Mouse (Mus musculus) mouse embryonic stem cell (cell line): Measurements from ENCODE around the gene Nr4a3.

Experiments used
- in situ Hi-C, 2 experiments: fragments of 300-500 bp; cut with MboI; formaldehyde crosslinking; loops; 1 replicate in 1 of 2; 3 replicates in 1 of 2; pipeline ENCODE4 v1.14.3; 2019 to 2020; ENCODE audit warnings: low sequenced_read_pairs in 2 of 2, low pct_unique_long_range_greater_than_20kb in 1 of 2, mixed read lengths in 1 of 2; ENCODE audit not compliant: unreplicated experiment in 1 of 2

Gene Nr4a3

GRCm38 (mm10) chr4:48047766-48048371, 2.9 kb downstream of the Nr4a3 start:
- in situ Hi-C loops, result no loop called here

GRCm38 (mm10) chr4:48048456-48049315, 3.7 kb downstream of the Nr4a3 start:
- in situ Hi-C loops, result no loop called here

- in situ Hi-C loops, result no loop called here
These were observed 5.1 kb downstream of the Nr4a3 start for GRCm38 (mm10) chr4:48050020-48050419.

GRCm38 (mm10) chr4:48050442-48050841, 5.5 kb downstream of the Nr4a3 start:
- in situ Hi-C loops, result no loop called here

GRCm38 (mm10) chr4:48051086-48051673, 6.2 kb downstream of the Nr4a3 start:
- in situ Hi-C loops, result no loop called here

GRCm38 (mm10) chr4:48051674-48052121, 6.7 kb downstream of the Nr4a3 start:
- in situ Hi-C loops, result no loop called here

- in situ Hi-C loops, result no loop called here
These were observed 16.8 kb downstream of the Nr4a3 start for GRCm38 (mm10) chr4:48061716-48062115.

GRCm38 (mm10) chr4:48064311-48064710, 19.4 kb downstream of the Nr4a3 start:
- in situ Hi-C loops, result no loop called here

- in situ Hi-C loops, result no loop called here
These were observed 21.7 kb downstream of the Nr4a3 start for GRCm38 (mm10) chr4:48066676-48067075.

GRCm38 (mm10) chr4:48069111-48069510, 24.2 kb downstream of the Nr4a3 start:
- in situ Hi-C loops, result no loop called here

- in situ Hi-C loops, result no loop called here
These were observed 27.1 kb downstream of the Nr4a3 start for GRCm38 (mm10) chr4:48072006-48072405.

- in situ Hi-C loops, result no loop called here
These were observed 28.4 kb downstream of the Nr4a3 start for GRCm38 (mm10) chr4:48073325-48073724.

GRCm38 (mm10) chr4:48074451-48075240, 29.7 kb downstream of the Nr4a3 start:
- in situ Hi-C loops, result no loop called here

- in situ Hi-C loops, result no loop called here
These were observed 31.9 kb downstream of the Nr4a3 start for GRCm38 (mm10) chr4:48076693-48077471.

GRCm38 (mm10) chr4:48078213-48078612, 33.3 kb downstream of the Nr4a3 start:
- in situ Hi-C loops, result no loop called here

GRCm38 (mm10) chr4:48079285-48080039, 34.5 kb downstream of the Nr4a3 start:
- in situ Hi-C loops, result no loop called here

GRCm38 (mm10) chr4:48083452-48083851, 38.5 kb downstream of the Nr4a3 start:
- in situ Hi-C loops, result no loop called here
